Mouse (Mus musculus): ENCODE results near the gene Aasdh. TPM values are rescaled to one million over a fixed set of nuclear protein-coding genes. Genes with fewer than 3 reads are reported as not detected.
A peak's percentile ranks its signal among the peaks of the same experiment; 100 is the strongest.

Aasdh gene
- total and polyA plus RNA-seq, 3 experiments: 20.7 to 26.5 TPM; not detected in 1

DNA sequence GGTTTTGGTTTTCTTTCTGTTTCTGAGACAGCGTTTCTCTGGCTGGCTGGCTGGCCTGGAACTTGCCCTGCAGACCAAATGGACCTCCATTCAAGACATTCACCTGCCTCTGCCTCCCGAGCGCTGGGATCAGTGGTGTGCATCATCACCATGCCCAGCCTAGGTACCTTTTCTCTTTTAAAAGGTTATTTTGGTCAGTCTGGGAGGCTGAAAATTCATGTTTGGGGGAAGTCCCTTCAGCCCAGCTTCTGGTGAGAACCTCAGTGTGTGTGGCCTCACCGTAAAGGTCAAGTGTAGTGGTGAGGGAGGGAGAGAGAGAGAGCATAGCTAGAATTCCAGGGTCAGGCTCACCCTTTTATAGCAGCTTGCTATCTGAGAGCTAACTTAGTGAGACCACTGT, 42.4 kb upstream of the Aasdh start:
- Histone ChIP-seq H3K36me3 (ENCODE audit: control insufficient read depth in 1 of 2, insufficient read depth in 2 of 2, low read length in 2 of 2) (peaks cover 27 to 65% of the 10 kb centered on the region in 2 experiments), H3K9me3 (replicated peaks; ENCODE audit: insufficient read depth, low read length) (no peaks in the 10 kb centered on the region), H3K4me1 (ENCODE audit: control insufficient read depth in 1 of 2, insufficient read depth in 2 of 2, low read length in 2 of 2) (peaks cover 32 to 43% of the 10 kb centered on the region in 2 experiments), H3K79me2 (ENCODE audit: control insufficient read depth, insufficient read depth, low read length, poor library complexity) (peaks cover 87% of the 10 kb centered on the region), H3K27me3 (ENCODE audit: control insufficient read depth in 1 of 2, insufficient read depth in 2 of 2, low read length in 2 of 2) (no peaks in the 10 kb centered on the region), H3K27ac (ENCODE audit: control insufficient read depth, low read depth, low read length) (no peak overlapping the region; the same call in 1 of the 2 replicates), H3K4me3 (ENCODE audit: control insufficient read depth in 1 of 2, insufficient read depth in 1 of 2, low read depth in 2 of 2, low read length in 2 of 2) (no peak overlapping the region), H3K9ac (ENCODE audit: control insufficient read depth, low read depth, low read length, poor library complexity, severe bottlenecking) (peak overlapping the region; percentile 9; the same call in 1 of the 2 replicates)
- DNase-seq (ENCODE audit: low read depth, low spot score): no peak
- no peak for TF ChIP-seq GATA1 (IDR thresholded peaks at IDR 0.05; ENCODE audit: low read depth, low read length)
- no peak for TF ChIP-seq ZMIZ1 (IDR thresholded peaks at IDR 0.05; ENCODE audit: low read depth, low read length)
- TF ChIP-seq TBP (IDR thresholded peaks at IDR 0.05; ENCODE audit: low read depth, low read length): no peak
- TF ChIP-seq MEF2A (IDR thresholded peaks at IDR 0.05; ENCODE audit: extremely low read depth, insufficient replicate concordance, low read depth, low read length, poor library complexity, severe bottlenecking): no peak
- no peak for TF ChIP-seq CHD2 (IDR thresholded peaks at IDR 0.05; ENCODE audit: low read length)
- no peak for TF ChIP-seq BHLHE40 (IDR thresholded peaks at IDR 0.05; ENCODE audit: borderline replicate concordance, low read depth, low read length)
- TF ChIP-seq NELFE (IDR thresholded peaks at IDR 0.05; ENCODE audit: low read depth, low read length): no peak
- TF ChIP-seq RCOR1 (IDR thresholded peaks at IDR 0.05; ENCODE audit: low read depth, low read length): no peak
- no peak for TF ChIP-seq GABPA (IDR thresholded peaks at IDR 0.05; ENCODE audit: low read depth, low read length)
- TF ChIP-seq USF2 (IDR thresholded peaks at IDR 0.05; ENCODE audit: borderline replicate concordance in 1 of 2, insufficient read depth in 1 of 2, low read depth in 1 of 2, low read length in 2 of 2): no peak
- no peak for TF ChIP-seq ZNF384 (IDR thresholded peaks at IDR 0.05; ENCODE audit: low read depth, low read length)
- no peak for TF ChIP-seq MXI1 (IDR thresholded peaks at IDR 0.05; ENCODE audit: low read depth, low read length)
- no peak for TF ChIP-seq ZKSCAN1 (IDR thresholded peaks at IDR 0.05; ENCODE audit: low read depth, low read length)
- no peak for TF ChIP-seq TAL1 (IDR thresholded peaks at IDR 0.05; ENCODE audit: low read length)
- no peak for TF ChIP-seq ETS1 (IDR thresholded peaks at IDR 0.05; ENCODE audit: low read depth, low read length)

DNA sequence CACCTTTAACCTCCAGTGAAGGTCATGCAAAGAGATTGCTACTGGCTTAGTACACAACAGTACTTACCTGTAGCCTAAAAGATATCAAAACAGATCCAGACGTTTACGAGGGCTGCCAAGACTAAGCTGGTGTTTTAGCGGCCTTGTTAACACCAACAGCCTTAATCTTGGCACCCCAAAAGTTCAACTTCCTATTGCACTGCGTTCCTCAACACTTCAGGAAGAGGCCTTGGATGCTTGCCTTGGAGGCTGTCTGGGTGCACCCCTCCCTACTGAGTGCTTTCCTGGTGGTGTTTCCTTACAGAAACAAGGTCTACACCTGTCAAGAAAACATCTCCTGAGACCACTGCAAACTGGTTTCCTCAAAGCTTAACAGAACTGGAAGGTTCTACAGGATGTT, 41.8 kb upstream of the Aasdh start:
- H3K4me3 ChIP-seq (ENCODE audit: control insufficient read depth in 1 of 2, insufficient read depth in 1 of 2, low read depth in 2 of 2, low read length in 2 of 2): no peak overlapping the region
- TF ChIP-seq GATA1 (IDR thresholded peaks at IDR 0.05; ENCODE audit: low read depth, low read length): peak; percentile 40; the same call in 1 of the 2 replicates
- TF ChIP-seq MXI1 (IDR thresholded peaks at IDR 0.05; ENCODE audit: low read depth, low read length): peak; percentile 62
- TF ChIP-seq SIN3A (IDR thresholded peaks at IDR 0.05; ENCODE audit: low read length): peak; percentile 67; the same call in 1 of the 2 replicates
- TF ChIP-seq GABPA (IDR thresholded peaks at IDR 0.05; ENCODE audit: low read depth, low read length): no peak
- peak; percentile 56 to 65; a peak in 3 of 4 replicates for TF ChIP-seq EP300 (IDR thresholded peaks at IDR 0.05; ENCODE audit: low read depth in 1 of 2, low read length in 2 of 2)
- no peak for TF ChIP-seq POLR2AphosphoS5 (IDR thresholded peaks at IDR 0.05; ENCODE audit: borderline replicate concordance, low read depth, low read length)
- TF ChIP-seq NELFE (IDR thresholded peaks at IDR 0.05; ENCODE audit: low read depth, low read length): no peak
- TF ChIP-seq ETS1 (IDR thresholded peaks at IDR 0.05; ENCODE audit: low read depth, low read length): peak; percentile 47; the same call in 1 of the 2 replicates
- TF ChIP-seq MYB (IDR thresholded peaks at IDR 0.05; ENCODE audit: low read depth, low read length): 0 out of 2 replicates have a peak, but pooled peaks have one; percentile 28
- TF ChIP-seq MAFK (IDR thresholded peaks at IDR 0.05; ENCODE audit: borderline replicate concordance, low read depth, low read length): no peak
- no peak for TF ChIP-seq TBP (IDR thresholded peaks at IDR 0.05; ENCODE audit: low read depth, low read length)
- no peak for TF ChIP-seq POLR2AphosphoS2 (IDR thresholded peaks at IDR 0.05; ENCODE audit: low read length)
- TF ChIP-seq MAZ (IDR thresholded peaks at IDR 0.05; ENCODE audit: low read depth, low read length): no peak
- peak; percentile 13; the same call in 1 of the 2 replicates for TF ChIP-seq NRF1 (IDR thresholded peaks at IDR 0.05; ENCODE audit: insufficient read depth, low read depth, low read length, poor library complexity, severe bottlenecking)
- no peak for TF ChIP-seq USF1 (IDR thresholded peaks at IDR 0.05; ENCODE audit: low read depth, low read length)
- TF ChIP-seq TAL1 (IDR thresholded peaks at IDR 0.05; ENCODE audit: low read length): 0 out of 2 replicates have a peak, but pooled peaks have one; percentile 12
- TF ChIP-seq BHLHE40 (IDR thresholded peaks at IDR 0.05; ENCODE audit: borderline replicate concordance, low read depth, low read length): no peak
- TF ChIP-seq ZNF384 (IDR thresholded peaks at IDR 0.05; ENCODE audit: low read depth, low read length): no peak
- TF ChIP-seq JUND (IDR thresholded peaks at IDR 0.05; ENCODE audit: low read depth, low read length): no peak
- TF ChIP-seq ELF1 (IDR thresholded peaks at IDR 0.05; ENCODE audit: low read depth, low read length): peak; percentile 70; the same call in 1 of the 2 replicates
- no peak for TF ChIP-seq CHD2 (IDR thresholded peaks at IDR 0.05; ENCODE audit: low read length)
- TF ChIP-seq SMC3 (IDR thresholded peaks at IDR 0.05; ENCODE audit: low read depth, low read length): no peak
- no peak for TF ChIP-seq KAT2A (conservative IDR thresholded peaks at IDR 0.05; ENCODE audit: low read depth, low read length)

More for the DNA sequence above, 41.8 kb upstream of the Aasdh start:
- Histone ChIP-seq H3K27ac (ENCODE audit: control insufficient read depth, low read depth, low read length) (peak overlapping the region; percentile 12; the same call in 1 of the 2 replicates), H3K9ac (ENCODE audit: control insufficient read depth, low read depth, low read length, poor library complexity, severe bottlenecking) (no peak overlapping the region), H3K4me1 (ENCODE audit: control insufficient read depth in 1 of 2, insufficient read depth in 2 of 2, low read length in 2 of 2) (peaks cover 37 to 44% of the 10 kb centered on the region in 2 experiments), H3K9me3 (replicated peaks; ENCODE audit: insufficient read depth, low read length) (no peaks in the 10 kb centered on the region), H3K79me2 (ENCODE audit: control insufficient read depth, insufficient read depth, low read length, poor library complexity) (peaks cover 85% of the 10 kb centered on the region), H3K27me3 (ENCODE audit: control insufficient read depth in 1 of 2, insufficient read depth in 2 of 2, low read length in 2 of 2) (no peaks in the 10 kb centered on the region), H3K36me3 (ENCODE audit: control insufficient read depth in 1 of 2, insufficient read depth in 2 of 2, low read length in 2 of 2) (peaks cover 29 to 66% of the 10 kb centered on the region in 2 experiments)
- peak; percentile 73 for DNase-seq (ENCODE audit: low read depth, low spot score)

Data from MEL (cell line).